Mouse (Mus musculus): ENCODE measurements around the gene Ylpm1.

GRCm38 (mm10) chr12:84989456-84989855 is 6.7 kb upstream of the Ylpm1 start:
- TF ChIP-seq CTCF (conservative IDR thresholded peaks at IDR 0.05; ENCODE audit: low read length) (no peak), POU5F1 (IDR thresholded peaks at IDR 0.05; ENCODE audit: borderline replicate concordance, low read length) (no peak), NANOG (IDR thresholded peaks at IDR 0.05; ENCODE audit: borderline replicate concordance, low read length) (no peak)

Data from E14TG2a.4 (cell line).